Mouse (Mus musculus) liver, embryonic 14.5 days (tissue): ENCODE results near the gene Prex1. TPM values are rescaled to one million over a fixed set of nuclear protein-coding genes. Genes with fewer than 3 reads are reported as not detected.
A peak's percentile ranks its signal among the peaks of the same experiment; 100 is the strongest.

Experiments
- ATAC-seq: fragments of 200-750 bp; cut with Nextera tagmentation; 2 replicates; pipeline ENCODE4 v1.8.0; 2017; ENCODE audit warnings: moderate number of reproducible peaks, mild to moderate bottlenecking, moderate library complexity; ENCODE audit not compliant: insufficient read depth
- DNase-seq, 3 experiments: peaks; one replicate each; pipeline ENCODE4 v3.0.0-alpha.2; 2012 to 2013; ENCODE audit warnings: low read depth in 3 of 3, low spot score in 3 of 3
- H3K27ac ChIP-seq: fragments of 300-500 bp; sonication (generic); 2 replicates; pipeline ENCODE4 v1.5.1; 2014; ENCODE audit warnings: moderate library complexity, mild to moderate bottlenecking, control low read depth, inconsistent platforms
- H3K27me3 ChIP-seq: fragments of 300-500 bp; sonication (generic); 2 replicates; pipeline ENCODE4 v1.6.1; 2014; ENCODE audit warnings: mild to moderate bottlenecking, low read length, moderate library complexity; ENCODE audit not compliant: control insufficient read depth, insufficient read depth
- H3K36me3 ChIP-seq: fragments of 300-500 bp; sonication (generic); replicated peaks from 2 replicates; pipeline ENCODE4 v1.6.1; 2014; ENCODE audit warnings: low read depth; ENCODE audit not compliant: control insufficient read depth, insufficient read depth
- H3K4me1 ChIP-seq, 2 experiments: fragments of 200-500 bp in 1 of 2; fragments of 300-500 bp in 1 of 2; sonication (generic) in 1 of 2; replicated peaks; 2 replicates each; pipeline ENCODE4 v1.6.1; 2012 to 2014; ENCODE audit warnings: antibody characterized with exemption in 1 of 2, inconsistent platforms in 1 of 2, low read length in 1 of 2; ENCODE audit not compliant: control insufficient read depth in 2 of 2, insufficient read depth in 2 of 2
- H3K4me2 ChIP-seq: fragments of 300-500 bp; sonication (generic); 2 replicates; pipeline ENCODE4 v1.6.1; 2014; ENCODE audit warnings: low read depth, mild to moderate bottlenecking, control low read depth, moderate library complexity
- H3K4me3 ChIP-seq, 2 experiments: fragments of 200-500 bp in 1 of 2; fragments of 300-500 bp in 1 of 2; sonication (generic) in 1 of 2; 2 replicates each; pipeline ENCODE4 v1.5.1; 2012 to 2014; ENCODE audit warnings: low read depth in 2 of 2, low read length in 2 of 2, mild to moderate bottlenecking in 2 of 2, control low read depth in 1 of 2, inconsistent platforms in 1 of 2, moderate library complexity in 1 of 2; ENCODE audit not compliant: insufficient read depth in 1 of 2
- H3K9ac ChIP-seq: fragments of 300-500 bp; sonication (generic); replicated peaks from 2 replicates; pipeline ENCODE4 v1.6.1; 2014; ENCODE audit warnings: mild to moderate bottlenecking, control low read depth, moderate library complexity
- H3K9me3 ChIP-seq: fragments of 300-500 bp; sonication (generic); 2 replicates; pipeline ENCODE4 v1.6.1; 2016; ENCODE audit warnings: low read length, mixed read lengths; ENCODE audit not compliant: control insufficient read depth
- CTCF ChIP-seq: IDR thresholded peaks from 2 replicates; pipeline ENCODE4 v1.5.1; 2016; ENCODE audit warnings: antibody characterized with exemption, low read depth, control low read depth
- EP300 ChIP-seq: IDR thresholded peaks from 2 replicates; pipeline ENCODE4 v1.6.1; 2016; ENCODE audit warnings: antibody characterized with exemption, low read depth
- WGBS: fragments of 180-500 bp; shearing (Covaris S2); extraction: QIAGEN DNeasy Blood & Tissue Kit; methylation state at CpG from one replicate; pipeline ENCODE4 v1.1.7; 2014; ENCODE audit not compliant: insufficient replicate concordance; 5-methylcytosine and 5-hydroxymethylcytosine counted together
- polyA plus RNA-seq, 2 experiments: library from polyadenylated mRNA; depleted of rRNA in 1 of 2; stranded (reverse) in 1 of 2; unstranded in 1 of 2; fragments of >200 nt; fragmentation: Nextera tagmentation in 1 of 2; extraction: Ambion mirVana in 1 of 2; gene quantifications; 2 replicates each; pipeline versions ENCODE4 v1.2.1 to v1.2.3; 2012 to 2014

Prex1 gene
- polyA plus RNA-seq, 2 experiments, result 9.2 to 10.0 TPM

GRCm38 (mm10) chr2:166638079-166638800 is 75.4 kb downstream of the Prex1 start:
- Histone ChIP-seq H3K4me1 (no peaks in the 10 kb centered on the region), H3K9ac (no peak overlapping the region), H3K27ac (no peak overlapping the region), H3K9me3 (no peaks in the 10 kb centered on the region), H3K4me3 (no peak overlapping the region), H3K36me3 (peaks cover 4% of the 10 kb centered on the region), H3K27me3 (no peaks in the 10 kb centered on the region), H3K4me2 (no peak overlapping the region)
- no peak for DNase-seq
- no peak for ATAC-seq
- WGBS, result 65% methylated on average over 13 of the region's 13 CpGs
- TF ChIP-seq EP300 (no peak), CTCF (no peak)

- no peaks in the 10 kb centered on the region for H3K9me3 ChIP-seq
- no peaks in the 10 kb centered on the region for H3K4me1 ChIP-seq
- ATAC-seq (no peak), DNase-seq (no peak)
- H3K9ac ChIP-seq, result no peak overlapping the region
- no peak overlapping the region for H3K27ac ChIP-seq
- H3K4me2 ChIP-seq, result no peak overlapping the region
- no peaks in the 10 kb centered on the region for H3K27me3 ChIP-seq
- TF ChIP-seq CTCF, result no peak
- WGBS, result 67% methylated on average over 4 of the region's 4 CpGs
- peaks cover 4% of the 10 kb centered on the region for H3K36me3 ChIP-seq
- no peak overlapping the region for H3K4me3 ChIP-seq
Observed at GRCm38 (mm10) chr2:166637673-166637990, 76.0 kb downstream of the Prex1 start.

- peaks cover 4% of the 10 kb centered on the region for H3K36me3 ChIP-seq
- no peak overlapping the region for H3K27ac ChIP-seq
- H3K4me2 ChIP-seq, result no peak overlapping the region
- ATAC-seq (no peak), DNase-seq (no peak)
- H3K4me1 ChIP-seq, result no peaks in the 10 kb centered on the region
- no peak overlapping the region for H3K9ac ChIP-seq
- no peaks in the 10 kb centered on the region for H3K27me3 ChIP-seq
- H3K4me3 ChIP-seq, result no peak overlapping the region
- H3K9me3 ChIP-seq, result no peaks in the 10 kb centered on the region
- WGBS, result 81% methylated on average over 17 of the region's 17 CpGs
- no peak for TF ChIP-seq CTCF
- TF ChIP-seq EP300, result no peak
Observed at GRCm38 (mm10) chr2:166636867-166637672, 76.6 kb downstream of the Prex1 start.

DNA sequence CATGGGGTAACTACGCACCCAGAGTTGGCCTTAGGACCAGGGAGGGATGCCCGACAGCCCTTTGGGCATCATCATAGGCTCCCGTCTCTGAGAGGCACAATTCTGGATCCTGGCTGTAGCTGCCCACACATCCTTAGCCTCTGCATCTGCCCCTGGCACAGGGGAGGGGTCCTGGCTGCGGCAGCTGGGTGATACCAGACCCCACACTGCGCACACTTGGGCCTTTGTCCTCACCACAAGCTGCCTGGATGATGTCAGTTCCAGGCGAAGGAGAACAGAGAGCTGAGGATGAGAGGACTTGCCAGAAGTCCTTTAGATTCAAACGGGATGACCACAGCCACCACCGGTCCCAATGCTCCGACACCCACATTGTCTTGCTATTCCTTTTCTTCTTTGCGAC is 78.1 kb downstream of the Prex1 start:
- WGBS, result 86% methylated on average over 10 of the region's 10 CpGs

DNA sequence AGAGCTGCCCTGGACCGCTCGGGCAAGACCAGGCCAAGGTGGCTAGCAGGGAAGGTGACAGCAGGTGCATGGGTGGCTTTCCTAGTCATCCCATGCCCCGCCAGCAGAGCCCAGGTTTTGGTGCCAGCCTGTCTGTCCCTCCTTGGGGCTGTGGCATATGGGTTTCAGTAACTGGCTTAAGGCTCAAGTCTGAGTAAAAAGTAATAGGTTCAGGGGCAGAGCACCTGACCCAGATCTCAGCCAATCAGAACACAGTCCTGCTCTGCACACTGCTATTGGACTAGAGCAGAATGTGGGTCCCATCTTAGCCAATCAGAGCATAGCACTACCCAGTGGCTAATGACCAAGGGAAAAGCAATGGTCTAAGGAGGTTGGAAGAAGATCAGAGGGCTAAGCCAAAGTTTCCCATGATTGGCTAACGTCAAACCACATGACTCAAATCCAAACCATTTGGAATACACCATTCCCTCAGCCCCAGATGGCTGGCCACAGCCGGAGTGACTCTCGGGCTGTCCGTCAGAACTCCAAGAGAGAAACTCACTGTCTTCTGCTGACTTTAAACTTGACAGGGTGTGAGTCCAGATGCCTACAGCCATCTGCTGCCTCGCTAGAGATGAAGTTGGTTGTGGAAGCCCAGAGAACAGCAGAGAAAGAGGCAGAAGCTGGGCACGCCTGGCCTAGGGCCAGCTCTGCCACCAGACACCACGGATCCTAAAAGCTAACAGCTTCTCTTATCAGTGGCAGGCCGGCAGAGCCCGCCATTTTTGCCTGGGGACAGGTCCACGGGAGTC is 80.9 kb downstream of the Prex1 start:
- DNase-seq, result no peak
- 75% methylated on average over 13 of the region's 13 CpGs for WGBS

More for the DNA sequence above, 78.1 kb downstream of the Prex1 start:
- Histone ChIP-seq H3K9me3 (no peaks in the 10 kb centered on the region), H3K4me2 (no peak overlapping the region), H3K9ac (no peak overlapping the region), H3K4me1 (no peaks in the 10 kb centered on the region), H3K4me3 (no peak overlapping the region), H3K27ac (no peak overlapping the region), H3K36me3 (peaks cover 4% of the 10 kb centered on the region), H3K27me3 (no peaks in the 10 kb centered on the region)
- DNase-seq (no peak), ATAC-seq (no peak)
- TF ChIP-seq CTCF, result no peak
- TF ChIP-seq EP300, result no peak

More for the DNA sequence above, 80.9 kb downstream of the Prex1 start:
- TF ChIP-seq CTCF (no peak), EP300 (no peak)
- Histone ChIP-seq H3K4me2 (no peak overlapping the region), H3K4me1 (no peaks in the 10 kb centered on the region), H3K9me3 (no peaks in the 10 kb centered on the region), H3K27ac (no peak overlapping the region), H3K27me3 (no peaks in the 10 kb centered on the region), H3K4me3 (no peak overlapping the region), H3K36me3 (no peaks in the 10 kb centered on the region; the same call in 1 of the 2 replicates), H3K9ac (no peak overlapping the region)
- ATAC-seq, result peak; percentile 38; the same call in 1 of the 2 replicates
